Mouse (Mus musculus) liver, postnatal 0 days (tissue): Measurements from ENCODE around the gene Nfasc. TPM values are rescaled to one million over a fixed set of nuclear protein-coding genes. Genes with fewer than 3 reads are reported as not detected.

ENCODE experiments used
- ATAC-seq: fragments of 200-750 bp; cut with Nextera tagmentation; 2 replicates; pipeline ENCODE4 v1.8.0; 2017; ENCODE audit warnings: mild to moderate bottlenecking, moderate library complexity
- DNase-seq: peaks from one replicate; pipeline ENCODE4 v3.0.0-alpha.2; 2016
- H3K27ac ChIP-seq: fragments of 300-500 bp; sonication (generic); 2 replicates; pipeline ENCODE4 v1.5.1; 2014; ENCODE audit warnings: antibody characterized with exemption, moderate library complexity, mild to moderate bottlenecking, low read depth
- H3K27me3 ChIP-seq: fragments of 300-500 bp; sonication (generic); 2 replicates; pipeline ENCODE4 v1.6.1; 2014; ENCODE audit warnings: low read length, control low read depth, mixed read lengths; ENCODE audit not compliant: insufficient read depth
- H3K36me3 ChIP-seq: fragments of 300-500 bp; sonication (generic); replicated peaks from 2 replicates; pipeline ENCODE4 v1.6.1; 2014; ENCODE audit warnings: mild to moderate bottlenecking, control low read depth, low read length, moderate library complexity, mixed read lengths; ENCODE audit not compliant: insufficient read depth
- H3K4me1 ChIP-seq: fragments of 300-500 bp; sonication (generic); 2 replicates; pipeline ENCODE4 v1.6.1; 2014; ENCODE audit warnings: antibody characterized with exemption, mild to moderate bottlenecking, control low read depth; ENCODE audit not compliant: insufficient read depth
- H3K4me2 ChIP-seq: fragments of 300-500 bp; sonication (generic); 2 replicates; pipeline ENCODE4 v1.6.1; 2014; ENCODE audit warnings: low read depth, mild to moderate bottlenecking, low read length, moderate library complexity, mixed read lengths
- H3K4me3 ChIP-seq: fragments of 300-500 bp; sonication (generic); 2 replicates; pipeline ENCODE4 v1.5.1; 2014; ENCODE audit warnings: low read depth, low read length
- H3K9ac ChIP-seq: fragments of 300-500 bp; sonication (generic); replicated peaks from 2 replicates; pipeline ENCODE4 v1.6.1; 2014; ENCODE audit warnings: mild to moderate bottlenecking, moderate library complexity
- H3K9me3 ChIP-seq: fragments of 300-500 bp; sonication (generic); 2 replicates; pipeline ENCODE4 v1.6.1; 2016; ENCODE audit warnings: mild to moderate bottlenecking, control low read depth, low read length, mixed read lengths
- CTCF ChIP-seq: sonication (generic); IDR thresholded peaks from 2 replicates; pipeline ENCODE4 v1.5.1; 2016; ENCODE audit warnings: antibody characterized with exemption, low read depth
- EP300 ChIP-seq: IDR thresholded peaks from 2 replicates; pipeline ENCODE4 v1.6.1; 2016; ENCODE audit warnings: antibody characterized with exemption, low read depth, mild to moderate bottlenecking
- WGBS: fragments of 180-500 bp; shearing (Covaris S2); extraction: QIAGEN DNeasy Blood & Tissue Kit; methylation state at CpG from one replicate; pipeline ENCODE4 v1.1.7; 2014; ENCODE audit not compliant: insufficient replicate concordance; 5-methylcytosine and 5-hydroxymethylcytosine counted together
- polyA plus RNA-seq: library from polyadenylated mRNA; unstranded; fragments of >200 nt; fragmentation: Nextera tagmentation; extraction: Ambion mirVana; gene quantifications from 2 replicates; pipeline ENCODE4 v1.2.1, GENCODE M21; 2015

Gene Nfasc
- polyA plus RNA-seq, 1 experiment from 2014 or later, result 0.09 TPM

- Histone ChIP-seq H3K9me3 (no peaks in the 10 kb centered on the region), H3K27me3 (peaks cover 31% of the 10 kb centered on the region), H3K27ac (no peak overlapping the region), H3K4me1 (no peaks in the 10 kb centered on the region), H3K4me3 (no peak overlapping the region), H3K9ac (no peak overlapping the region), H3K36me3 (no peaks in the 10 kb centered on the region), H3K4me2 (no peak overlapping the region)
- TF ChIP-seq EP300, result no peak
- no peak for TF ChIP-seq CTCF
- ATAC-seq (no peak), DNase-seq (no peak)
- 58% methylated on average over 3 of the region's 3 CpGs for WGBS
Observed at GRCm38 (mm10) chr1:132536416-132536815, 205.2 kb downstream of the Nfasc start.

GRCm38 (mm10) chr1:132535541-132535940 is 206.1 kb downstream of the Nfasc start:
- 77% methylated on average over 4 of the region's 4 CpGs for WGBS

GRCm38 (mm10) chr1:132533840-132534239 is 207.8 kb downstream of the Nfasc start:
- Histone ChIP-seq H3K9me3 (no peaks in the 10 kb centered on the region), H3K27ac (no peak overlapping the region), H3K36me3 (no peaks in the 10 kb centered on the region), H3K9ac (no peak overlapping the region), H3K4me1 (no peaks in the 10 kb centered on the region), H3K4me3 (no peak overlapping the region), H3K4me2 (no peak overlapping the region), H3K27me3 (0 out of 2 replicates have a peak, but pooled peaks cover 11% of the 10 kb centered on the region)
- TF ChIP-seq EP300, result no peak
- TF ChIP-seq CTCF, result no peak
- DNase-seq (no peak), ATAC-seq (no peak)
- 5% methylated on average over 7 of the region's 8 CpGs for WGBS

More at GRCm38 (mm10) chr1:132535541-132535940, 206.1 kb downstream of the Nfasc start:
- no peaks in the 10 kb centered on the region for H3K36me3 ChIP-seq
- ATAC-seq (no peak), DNase-seq (no peak)
- H3K27ac ChIP-seq, result no peak overlapping the region
- H3K4me2 ChIP-seq, result no peak overlapping the region
- H3K4me3 ChIP-seq, result no peak overlapping the region
- H3K9ac ChIP-seq, result no peak overlapping the region
- TF ChIP-seq EP300 (no peak), CTCF (no peak)
- H3K9me3 ChIP-seq, result no peaks in the 10 kb centered on the region
- no peaks in the 10 kb centered on the region for H3K4me1 ChIP-seq
- H3K27me3 ChIP-seq, result peaks cover 22% of the 10 kb centered on the region

- no peak overlapping the region for H3K9ac ChIP-seq
- DNase-seq, result no peak
- H3K4me1 ChIP-seq, result no peaks in the 10 kb centered on the region
- H3K4me2 ChIP-seq, result no peak overlapping the region
- no peak overlapping the region for H3K27ac ChIP-seq
- 0 out of 2 replicates have a peak, but pooled peaks cover 5% of the 10 kb centered on the region for H3K27me3 ChIP-seq
- ATAC-seq, result no peak
- 50% methylated on average over 9 of the region's 9 CpGs for WGBS
- no peaks in the 10 kb centered on the region for H3K9me3 ChIP-seq
- no peak overlapping the region for H3K4me3 ChIP-seq
- no peaks in the 10 kb centered on the region for H3K36me3 ChIP-seq
- TF ChIP-seq CTCF (no peak), EP300 (no peak)
Observed at GRCm38 (mm10) chr1:132532521-132532920, 209.1 kb downstream of the Nfasc start.

- TF ChIP-seq CTCF, result no peak
- TF ChIP-seq EP300, result no peak
- Histone ChIP-seq H3K9me3 (no peaks in the 10 kb centered on the region), H3K36me3 (no peaks in the 10 kb centered on the region), H3K9ac (no peak overlapping the region), H3K4me1 (no peaks in the 10 kb centered on the region), H3K4me3 (no peak overlapping the region), H3K4me2 (no peak overlapping the region), H3K27ac (no peak overlapping the region), H3K27me3 (0 out of 2 replicates have a peak, but pooled peaks cover 5% of the 10 kb centered on the region)
- WGBS, result 13% methylated on average over 5 of the region's 5 CpGs
- DNase-seq, result peak; percentile 39
- ATAC-seq, result 0 out of 2 replicates have a peak, but pooled peaks have one; percentile 5
Observed at GRCm38 (mm10) chr1:132530631-132531191, 210.9 kb downstream of the Nfasc start.

- DNase-seq, result no peak
- no peak overlapping the region for H3K4me3 ChIP-seq
Observed at GRCm38 (mm10) chr1:132528647-132529334, 212.8 kb downstream of the Nfasc start.

More at GRCm38 (mm10) chr1:132528647-132529334, 212.8 kb downstream of the Nfasc start:
- no peak for ATAC-seq
- Histone ChIP-seq H3K4me2 (no peak overlapping the region), H3K9me3 (no peaks in the 10 kb centered on the region), H3K27me3 (0 out of 2 replicates have a peak, but pooled peaks cover 8% of the 10 kb centered on the region), H3K9ac (no peak overlapping the region), H3K4me1 (no peaks in the 10 kb centered on the region), H3K36me3 (no peaks in the 10 kb centered on the region), H3K27ac (no peak overlapping the region)
- TF ChIP-seq CTCF (no peak), EP300 (no peak)
- WGBS, result 76% methylated on average over 19 of the region's 19 CpGs
